Mouse (Mus musculus) testis, adult 2 months (tissue): Measurements from ENCODE around the gene Sash1.

Source experiments
- CTCF ChIP-seq: fragments of 200-500 bp; IDR thresholded peaks from 2 replicates; pipeline ENCODE4 v1.5.1; 2012; ENCODE audit warnings: low read depth, mild to moderate bottlenecking, inconsistent platforms, low read length, moderate library complexity; ENCODE audit not compliant: control insufficient read depth, insufficient read depth, insufficient replicate concordance
- POLR2A ChIP-seq: fragments of 200-500 bp; IDR thresholded peaks from 2 replicates; pipeline ENCODE4 v1.6.1; 2012; ENCODE audit warnings: low read depth, mild to moderate bottlenecking, inconsistent platforms, low read length, moderate library complexity; ENCODE audit not compliant: control insufficient read depth

GRCm38 (mm10) chr10:8926295-8926694 is 40.4 kb upstream of the Sash1 start:
- no peak for TF ChIP-seq POLR2A
- no peak for TF ChIP-seq CTCF
